Mouse (Mus musculus): Measurements from ENCODE around the gene Mthfr.
"Not testable (repeated sequence)": the region's sequence is repeated elsewhere in the genome, so short reads cannot be mapped to it uniquely, and the experiment has no call there.

The Mthfr gene

GRCm38 (mm10) chr4:148040029-148040830, 1.4 kb downstream of the Mthfr start:
- DNase-seq (ENCODE audit: low spot score in 2 of 2): no peak

- DNase-seq (ENCODE audit: low spot score in 2 of 2): no peak
Measured at GRCm38 (mm10) chr4:148040933-148041610, 2.2 kb downstream of the Mthfr start.

- no peak for DNase-seq (ENCODE audit: low spot score in 2 of 2)
Measured at GRCm38 (mm10) chr4:148041611-148042191, 2.8 kb downstream of the Mthfr start.

- DNase-seq (ENCODE audit: low spot score in 2 of 2): not testable (repeated sequence)
Measured at GRCm38 (mm10) chr4:148043327-148043726, 4.5 kb downstream of the Mthfr start.

GRCm38 (mm10) chr4:148044113-148044512, 5.2 kb downstream of the Mthfr start:
- no peak for DNase-seq (ENCODE audit: low spot score in 2 of 2)

- DNase-seq (ENCODE audit: low spot score in 2 of 2): no peak
Measured at GRCm38 (mm10) chr4:148046450-148047031, 7.7 kb downstream of the Mthfr start.

DNA sequence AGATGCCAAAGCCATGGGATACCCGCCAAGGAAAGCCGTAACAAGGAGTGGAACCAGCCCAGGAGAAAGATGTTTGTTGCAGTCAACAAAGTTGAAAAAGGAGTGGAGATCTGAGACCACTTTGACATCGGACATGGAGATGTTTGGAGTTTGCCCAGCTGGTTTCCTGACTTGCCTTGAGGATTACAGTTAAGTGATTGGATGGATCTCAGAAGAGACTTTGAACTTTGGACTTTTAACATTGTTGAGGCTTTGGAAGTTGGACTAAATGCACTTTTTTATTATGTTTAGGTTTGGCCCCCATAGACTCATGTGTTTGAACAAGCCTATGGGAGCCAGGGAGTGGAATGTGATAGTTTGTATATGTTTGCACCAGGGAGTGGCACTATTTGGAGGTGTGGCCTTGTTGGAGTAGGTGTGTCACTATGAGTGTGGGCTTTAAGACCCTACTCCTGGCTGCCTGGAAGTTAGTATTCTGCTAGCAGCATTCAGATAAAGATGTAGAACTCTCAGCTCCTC, 11.6 kb downstream of the Mthfr start:
- DNase-seq (ENCODE audit: low spot score in 2 of 2): not testable (repeated sequence)

DNA sequence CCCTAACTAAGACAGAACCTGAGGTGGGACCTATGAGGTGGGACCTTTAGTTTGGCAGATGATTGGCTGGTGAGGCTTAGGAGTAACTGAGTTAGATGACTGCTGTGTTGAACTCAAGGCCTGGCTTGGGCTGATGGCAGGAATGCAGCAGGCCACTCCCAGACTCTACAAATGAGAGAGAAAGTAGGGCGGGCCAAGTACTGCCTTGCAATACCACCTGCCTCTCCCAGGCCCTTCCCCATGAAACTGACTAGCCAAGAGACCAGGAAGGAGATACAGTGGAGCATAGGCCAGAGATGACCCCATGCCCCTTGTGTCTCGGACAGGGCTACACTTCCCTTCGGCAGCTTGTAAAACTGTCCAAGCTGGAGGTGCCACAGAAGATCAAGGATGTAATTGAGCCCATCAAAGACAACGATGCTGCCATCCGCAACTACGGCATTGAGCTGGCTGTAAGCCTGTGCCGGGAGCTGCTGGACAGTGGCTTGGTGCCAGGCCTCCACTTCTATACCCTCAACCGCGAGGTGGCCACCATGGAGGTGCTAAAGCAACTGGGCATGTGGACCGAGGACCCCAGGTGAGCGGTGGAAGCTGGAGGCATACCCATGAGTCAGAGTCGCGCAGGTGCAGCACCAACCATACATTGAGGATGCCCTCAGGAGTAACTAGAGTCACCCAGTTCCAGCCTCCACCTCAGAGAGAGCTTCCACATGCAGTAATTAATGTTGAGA, 12.3 kb downstream of the Mthfr start:
- no peak for DNase-seq (ENCODE audit: low spot score in 2 of 2)

GRCm38 (mm10) chr4:148051886-148052285, 13.0 kb downstream of the Mthfr start:
- no peak for DNase-seq (ENCODE audit: low spot score in 2 of 2)

GRCm38 (mm10) chr4:148052976-148053375, 14.1 kb downstream of the Mthfr start:
- DNase-seq (ENCODE audit: low spot score in 2 of 2): no peak

DNA sequence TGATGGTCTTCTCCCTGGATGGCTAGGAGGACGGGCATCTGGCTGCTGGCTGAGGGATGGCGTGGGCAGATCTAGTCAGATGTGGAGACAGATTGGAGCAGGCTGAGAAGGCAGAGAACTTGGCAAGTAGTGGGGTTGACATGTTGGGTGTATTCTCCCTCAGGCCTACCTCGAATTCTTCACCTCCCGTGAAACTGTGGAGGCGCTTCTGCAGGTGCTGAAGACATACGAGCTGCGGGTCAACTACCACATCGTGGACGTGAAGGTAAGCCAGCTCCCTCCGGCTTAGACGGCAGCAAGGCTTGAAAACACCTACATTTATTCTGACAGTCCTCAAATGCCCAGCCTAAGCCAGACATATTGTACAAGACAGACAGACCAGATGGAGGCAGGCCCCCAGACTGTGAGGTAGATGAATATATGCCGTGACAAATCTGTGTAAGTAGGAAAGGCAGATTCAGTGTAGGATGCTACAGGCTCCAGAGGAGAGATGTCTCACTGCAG, 14.6 kb downstream of the Mthfr start:
- DNase-seq (ENCODE audit: low spot score in 2 of 2): peak; percentile 75 to 84

- DNase-seq (ENCODE audit: low spot score in 2 of 2): no peak
Measured at GRCm38 (mm10) chr4:148054961-148055695, 16.3 kb downstream of the Mthfr start.

- DNase-seq (ENCODE audit: low spot score in 2 of 2): no peak
Measured at GRCm38 (mm10) chr4:148056246-148056645, 17.4 kb downstream of the Mthfr start.

GRCm38 (mm10) chr4:148056801-148057200, 17.9 kb downstream of the Mthfr start:
- DNase-seq (ENCODE audit: low spot score in 2 of 2): no peak

DNA sequence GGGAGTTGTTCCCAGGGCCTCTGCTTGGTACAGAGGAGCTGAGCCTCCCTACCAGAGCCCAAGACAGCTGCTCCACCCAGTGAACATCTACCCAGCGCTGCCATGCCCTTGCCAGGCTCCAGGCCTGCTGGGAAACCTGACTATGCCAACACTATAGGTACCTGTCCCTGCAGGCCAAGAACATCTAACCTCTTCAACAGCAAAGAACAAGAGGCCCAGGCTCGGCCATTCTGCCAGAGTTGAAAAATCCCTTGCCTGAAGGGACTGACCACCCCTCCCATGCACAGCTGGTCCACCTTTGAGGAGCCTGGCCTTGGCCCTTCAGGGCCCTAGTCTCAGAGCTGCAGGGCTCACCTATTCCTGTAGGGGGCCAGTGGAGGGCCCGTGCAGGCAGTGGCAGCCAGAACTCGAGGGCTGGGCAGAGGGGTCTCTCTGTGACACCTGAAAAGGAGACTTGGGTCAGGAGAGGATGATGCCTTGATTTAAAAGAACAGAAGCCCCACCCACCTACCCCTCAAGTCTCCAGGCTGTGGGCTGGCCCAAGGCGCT, 18.9 kb downstream of the Mthfr start:
- no peak for DNase-seq (ENCODE audit: low spot score in 2 of 2)

DNA sequence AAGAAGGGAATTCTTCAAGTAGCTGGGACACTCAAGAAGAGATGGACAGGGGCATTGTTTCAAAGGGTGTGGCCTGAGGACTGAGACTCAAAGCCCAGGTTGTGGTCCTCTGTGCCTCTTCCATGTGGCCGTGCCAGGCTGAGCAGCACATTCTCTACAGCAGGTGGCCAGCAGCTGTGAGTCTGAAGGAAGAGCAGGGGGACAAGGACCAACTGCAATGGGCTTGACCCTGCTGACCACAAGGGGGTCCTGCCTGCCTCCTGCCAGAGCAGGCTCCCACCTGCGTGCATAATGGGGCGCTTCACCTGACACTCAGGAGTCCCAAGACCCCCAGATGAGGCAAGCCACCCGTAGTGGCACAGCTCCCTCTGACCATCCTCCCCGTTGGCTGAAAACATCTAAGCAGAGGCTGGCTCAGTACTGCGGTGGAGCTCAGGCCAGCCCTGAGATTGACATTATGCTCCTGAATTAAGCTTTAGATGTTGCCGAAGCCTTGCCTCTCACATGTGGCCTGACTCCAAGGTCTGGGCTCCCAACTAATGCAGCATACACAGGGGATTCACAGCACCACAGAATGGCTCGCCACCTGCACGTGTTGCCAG, 19.4 kb downstream of the Mthfr start:
- DNase-seq (ENCODE audit: low spot score in 2 of 2): no peak

GRCm38 (mm10) chr4:148058993-148059392, 20.1 kb downstream of the Mthfr start:
- no peak for DNase-seq (ENCODE audit: low spot score in 2 of 2)

DNA sequence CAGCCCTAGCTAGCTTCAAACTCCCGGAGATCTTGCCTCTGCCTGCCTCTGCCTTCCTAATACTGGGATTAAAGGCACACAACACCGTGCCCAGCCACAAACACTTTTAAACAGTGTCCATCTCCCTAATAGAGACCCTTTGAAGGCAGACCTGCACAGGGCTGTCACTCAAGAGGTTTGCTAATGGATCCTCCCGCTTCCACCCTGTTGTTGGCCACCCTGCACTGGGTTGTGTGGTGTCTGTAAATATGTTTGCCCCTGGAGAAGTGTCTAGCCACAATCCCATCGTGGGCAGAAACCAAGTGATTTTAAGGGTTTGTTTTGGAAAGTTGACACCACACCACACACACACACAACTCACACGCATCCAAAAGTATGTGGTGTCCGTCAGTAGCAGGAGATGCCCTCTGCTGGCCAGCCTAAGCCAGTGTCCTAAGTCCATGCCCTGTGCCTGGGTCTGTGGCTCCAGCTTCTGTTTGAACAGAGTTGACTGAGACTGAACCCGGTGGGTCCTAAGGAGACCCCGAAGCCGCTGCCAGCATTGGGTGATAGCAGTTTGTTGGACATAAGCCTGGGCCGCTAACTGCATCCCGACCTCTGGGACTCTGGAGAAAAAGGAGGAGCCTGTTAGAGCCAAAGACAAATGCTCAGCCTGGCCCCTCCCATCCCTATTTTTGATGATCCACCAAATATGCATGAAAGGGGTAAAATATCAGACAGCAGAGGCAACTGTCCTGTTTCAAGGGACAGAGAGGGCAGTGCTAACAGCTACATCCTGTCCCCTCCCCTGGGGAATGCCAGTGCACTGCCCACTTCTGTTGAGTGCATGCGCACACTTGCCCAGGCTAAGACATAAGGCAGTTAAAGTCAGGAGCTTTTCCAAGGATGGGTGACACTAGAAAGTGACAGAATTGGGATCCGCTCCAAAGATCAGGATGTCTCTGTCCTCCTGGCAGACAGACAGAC, 21.5 kb downstream of the Mthfr start:
- no peak for DNase-seq (ENCODE audit: low spot score in 2 of 2)

DNA sequence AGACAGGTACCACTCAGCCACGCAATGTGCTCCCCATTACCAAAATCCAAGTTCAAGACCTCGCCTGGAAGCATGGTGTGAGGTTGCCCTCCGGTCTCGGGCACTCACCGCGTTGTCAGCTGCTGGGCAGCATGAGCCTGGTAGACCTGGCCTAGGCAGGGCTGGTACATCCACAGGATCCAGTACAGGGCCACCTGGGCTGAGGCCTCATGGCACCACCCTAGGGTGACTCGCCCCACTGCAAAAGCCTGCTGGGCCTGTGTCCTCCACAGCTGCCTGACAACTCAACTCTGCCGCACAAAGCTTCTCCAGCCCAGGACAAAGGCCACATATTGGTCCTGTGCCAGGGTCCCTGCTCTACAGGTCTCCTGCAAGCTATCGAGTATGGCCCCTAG, 22.2 kb downstream of the Mthfr start:
- DNase-seq (ENCODE audit: low spot score in 2 of 2): no peak

Measured in right cerebral cortex, postnatal 36 days (tissue).